Mouse (Mus musculus) small intestine, adult 2 months (tissue): ENCODE results near the gene Rnd1.

ENCODE experiments used
- CTCF ChIP-seq: fragments of 200-500 bp; IDR thresholded peaks from 2 replicates; pipeline ENCODE4 v1.5.1; 2012; ENCODE audit warnings: low read depth, mild to moderate bottlenecking, control low read depth, inconsistent platforms, low read length, moderate library complexity, mixed read lengths; ENCODE audit not compliant: insufficient replicate concordance, insufficient read length; ENCODE audit errors: extremely low read depth
- POLR2A ChIP-seq: fragments of 200-500 bp; IDR thresholded peaks from 2 replicates; pipeline ENCODE4 v1.6.1; 2012; ENCODE audit warnings: low read depth, mild to moderate bottlenecking, control low read depth, inconsistent platforms, low read length, moderate library complexity

DNA sequence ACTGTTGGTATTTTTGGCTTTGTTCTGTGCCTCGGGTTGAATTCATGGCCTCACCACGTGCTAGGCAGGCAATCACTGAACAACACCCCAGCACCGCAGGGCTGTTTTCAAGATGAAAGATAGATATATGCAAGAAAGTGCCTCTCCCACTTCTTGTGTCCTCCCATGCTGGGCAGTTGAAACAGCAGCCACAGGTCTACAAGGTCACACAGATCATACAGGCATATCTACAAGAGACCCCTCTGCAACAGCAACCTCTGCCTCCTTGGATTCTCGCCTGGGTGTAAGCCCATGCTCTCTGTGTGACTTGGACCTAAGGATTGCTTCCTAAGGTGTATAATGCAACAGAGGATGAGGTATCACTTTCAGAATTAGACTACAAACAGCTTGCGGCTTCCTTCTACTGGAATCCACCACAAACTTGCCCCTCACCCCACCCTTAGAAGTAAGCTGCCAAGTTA is 53.9 kb downstream of the Rnd1 start:
- TF ChIP-seq CTCF (no peak), POLR2A (no peak)
